Comparison of ENCODE assay signal across 40 mouse cellular contexts in genomic region chr4:155596606-155597005, GRCm38 (mm10). TPM values are rescaled to one million over a fixed set of nuclear protein-coding genes. Genes with fewer than 3 reads are reported as not detected.
DNase-seq lines count a peak whose midpoint lies in the region; ATAC-seq and TF ChIP-seq lines count a peak whose summit lies in the region.
"Had no signal": no experiment of that assay in that cellular context is flagged by ENCODE, and none has a peak within 500 bp of the region (broad histone marks: within the 10 kb centered on the region; RNA-seq: fewer than 3 reads in every experiment).

No protein-coding gene starts in this region.

- no peak for ATAC-seq in megakaryocyte, adult 5-6 weeks (ENCODE audit: poor library complexity, severe bottlenecking)
- peak; percentile 57 for ATAC-seq in common myeloid progenitor, adult 5-6 weeks (replicated peaks; ENCODE audit: low read depth, poor library complexity, severe bottlenecking)
- ATAC-seq in liver, embryonic 13.5 days (ENCODE audit: low read depth) = no peak
- ATAC-seq: activated CD4-positive, CD25-positive, alpha-beta regulatory T cell, adult 4 months; forebrain, embryonic 15.5 days; hindbrain, postnatal 0 days; intestine, embryonic 15.5 days had no signal

- peak overlapping the region; percentile 31; the same call in 1 of the 2 replicates for H3K9ac ChIP-seq in liver, embryonic 13.5 days
- H3K9ac ChIP-seq: embryonic facial prominence, embryonic 13.5 days; forebrain, embryonic 15.5 days; heart, embryonic 13.5 days; intestine, embryonic 15.5 days; limb, embryonic 15.5 days; lung, embryonic 15.5 days; neural tube, embryonic 13.5 days had no signal

- no peak overlapping the region for H3ac ChIP-seq in myocyte (ENCODE audit: control insufficient read depth, insufficient read length)

- intact Hi-C loops in left cerebral cortex, postnatal 10 days (cut with DNase I) = no loop called here

- DNase-seq in liver, embryonic 13.5 days = no peak
- DNase-seq in ovary, postnatal 36 days (ENCODE audit: low spot score) = no peak
- no peak for DNase-seq in left cerebral cortex, postnatal 10 days (ENCODE audit: extremely low spot score in 1 of 2, low spot score in 2 of 2)
- no peak for DNase-seq in B cell, adult 2 months
- DNase-seq: adrenal gland, adult 2 months; cerebellum, adult 9-10 months; cerebellum, postnatal 36 days; gastrocnemius, postnatal 25 days; heart, postnatal 10 days; kidney, adult 2 months; kidney, postnatal 36 days; left cerebral cortex, postnatal 4 days; lung, postnatal 36 days; thymus, adult 2 months; thymus, postnatal 36 days had no signal

- H3K4me1 ChIP-seq in megakaryocyte, embryonic 14.5 days = peaks cover 63% of the 10 kb centered on the region
- peaks cover 47% of the 10 kb centered on the region for H3K4me1 ChIP-seq in liver, embryonic 13.5 days (replicated peaks)
- H3K4me1 ChIP-seq: embryonic facial prominence, embryonic 13.5 days; intestine, embryonic 15.5 days; lung, embryonic 15.5 days; neural tube, embryonic 13.5 days had no signal

- peak overlapping the region; percentile 81 for H3K4me3 ChIP-seq in megakaryocyte, embryonic 14.5 days (replicated peaks)
- H3K4me3 ChIP-seq in liver, embryonic 13.5 days (replicated peaks) = no peak overlapping the region
- no peak overlapping the region for H3K4me3 ChIP-seq in myocyte
- H3K4me3 ChIP-seq: embryonic facial prominence, embryonic 13.5 days; forebrain, embryonic 10.5 days; forebrain, embryonic 15.5 days; heart, embryonic 13.5 days; intestine, embryonic 15.5 days; layer of hippocampus, adult 2 months; left cerebral cortex, adult 2 months; limb, embryonic 15.5 days; lung, embryonic 15.5 days; midbrain, embryonic 10.5 days; neural tube, embryonic 13.5 days had no signal

- peak overlapping the region; percentile 14; the same call in 1 of the 2 replicates for H3K27ac ChIP-seq in liver, embryonic 13.5 days
- H3K27ac ChIP-seq: embryonic facial prominence, embryonic 13.5 days; forebrain, embryonic 10.5 days; forebrain, embryonic 15.5 days; heart, embryonic 13.5 days; hindbrain, postnatal 0 days; intestine, embryonic 15.5 days; layer of hippocampus, adult 2 months; left cerebral cortex, adult 2 months; limb, embryonic 15.5 days; lung, embryonic 15.5 days; midbrain, embryonic 10.5 days; neural tube, embryonic 13.5 days had no signal

- no peak for TF ChIP-seq POLR2A in myocyte (IDR thresholded peaks at IDR 0.05; ENCODE audit: insufficient read length, low read depth)

- H3K36me3 ChIP-seq in megakaryocyte, embryonic 14.5 days (replicated peaks; ENCODE audit: low read length) = no peaks in the 10 kb centered on the region
- no peaks in the 10 kb centered on the region for H3K36me3 ChIP-seq in liver, embryonic 13.5 days
- no peaks in the 10 kb centered on the region for H3K36me3 ChIP-seq in myocyte (ENCODE audit: control insufficient read depth, insufficient read depth)
- H3K36me3 ChIP-seq: embryonic facial prominence, embryonic 13.5 days; forebrain, embryonic 10.5 days; forebrain, embryonic 15.5 days; heart, embryonic 13.5 days; intestine, embryonic 15.5 days; limb, embryonic 15.5 days; lung, embryonic 15.5 days; midbrain, embryonic 10.5 days; neural tube, embryonic 13.5 days had no signal

- no peaks in the 10 kb centered on the region for H3K79me2 ChIP-seq in myocyte (ENCODE audit: control insufficient read depth, insufficient read depth)

- H3K27me3 ChIP-seq in megakaryocyte, embryonic 14.5 days (replicated peaks) = no peaks in the 10 kb centered on the region
- H3K27me3 ChIP-seq in liver, embryonic 13.5 days = no peaks in the 10 kb centered on the region
- no peaks in the 10 kb centered on the region for H3K27me3 ChIP-seq in myocyte (ENCODE audit: control insufficient read depth, insufficient read depth, insufficient read length)
- H3K27me3 ChIP-seq: embryonic facial prominence, embryonic 13.5 days; forebrain, embryonic 15.5 days; heart, embryonic 13.5 days; intestine, embryonic 15.5 days; limb, embryonic 15.5 days; lung, embryonic 15.5 days; neural tube, embryonic 13.5 days had no signal

- WGBS in liver, embryonic 13.5 days (ENCODE audit: insufficient replicate concordance) = 35% methylated on average over 5 of the region's 5 CpGs

- H3K4me2 ChIP-seq in liver, embryonic 13.5 days = no peak overlapping the region
- H3K4me2 ChIP-seq in myocyte (ENCODE audit: low read depth) = peak overlapping the region; percentile 36
- H3K4me2 ChIP-seq: embryonic facial prominence, embryonic 13.5 days; forebrain, embryonic 15.5 days; heart, embryonic 13.5 days; intestine, embryonic 15.5 days; limb, embryonic 15.5 days; lung, embryonic 15.5 days; neural tube, embryonic 13.5 days had no signal

- no peaks in the 10 kb centered on the region for H3K9me3 ChIP-seq in megakaryocyte, embryonic 14.5 days
- no peaks in the 10 kb centered on the region for H3K9me3 ChIP-seq in liver, embryonic 13.5 days (replicated peaks)
- H3K9me3 ChIP-seq: embryonic facial prominence, embryonic 13.5 days; forebrain, embryonic 10.5 days; forebrain, embryonic 15.5 days; heart, embryonic 13.5 days; intestine, embryonic 15.5 days; limb, embryonic 15.5 days; lung, embryonic 15.5 days; neural tube, embryonic 13.5 days had no signal

TF ChIP-seq in myocyte, 11 proteins besides CTCF, POLR2A, EP300 and RAD21:
- TF ChIP-seq MYOD1 (IDR thresholded peaks at IDR 0.05; ENCODE audit: control insufficient read depth in 1 of 3, insufficient read length in 2 of 3, low read depth in 2 of 3) = peak in 1 of 3 experiments; percentile 56
- TF ChIP-seq E2F4 (IDR thresholded peaks at IDR 0.05; ENCODE audit: insufficient read depth) = no peak
TF ChIP-seq in myocyte: peak in this region for 1.

RNA-seq across cellular contexts. Expression of gene Slc35e2, which starts 4.6 kb away (rescaled TPM):
- 0.17 and 0.60 TPM in 2 replicates for polyA plus RNA-seq in megakaryocyte, embryonic 14.5 days (2012; ENCODE audit: insufficient read depth, low replicate concordance)
- total RNA-seq in megakaryocyte, adult 5-6 weeks (2015) = 10.1 and 18.8 TPM in 2 replicates
- total RNA-seq in megakaryocyte, adult 5-6 weeks (2017) = 8.7 and 12.8 TPM in 2 replicates
- 14.2 and 15.8 TPM in 2 replicates for total RNA-seq in common myeloid progenitor, adult 5-6 weeks (2017)
- 4.4 and 5.9 TPM in 2 replicates for polyA plus RNA-seq in liver, embryonic 13.5 days (2015; fragmentation: Nextera tagmentation; extraction: Ambion mirVana)
- polyA plus RNA-seq in myocyte (2012; fragmentation: generic; extraction: Trizol) = 3.7 TPM
- total RNA-seq in left cerebral cortex, postnatal 10 days (2021) = 10 to 100 TPM; 44.1 to 45.2 TPM

RNA-seq across cellular contexts. Expression of gene Cdk11b, which starts 28.0 kb away (rescaled TPM):
- 9.7 and 77.3 TPM in 2 replicates for polyA plus RNA-seq in megakaryocyte, embryonic 14.5 days (2012; ENCODE audit: insufficient read depth, low replicate concordance)
- total RNA-seq in megakaryocyte, adult 5-6 weeks (2015) = 43.2 and 57.8 TPM in 2 replicates
- 48.1 and 81.5 TPM in 2 replicates for total RNA-seq in megakaryocyte, adult 5-6 weeks (2017)
- total RNA-seq in common myeloid progenitor, adult 5-6 weeks (2017) = 50.8 and 66.1 TPM in 2 replicates
- 30.6 and 36.2 TPM in 2 replicates for polyA plus RNA-seq in liver, embryonic 13.5 days (2015; fragmentation: Nextera tagmentation; extraction: Ambion mirVana)
- polyA plus RNA-seq in myocyte (2012; fragmentation: generic; extraction: Trizol) = 47.7 TPM
- total RNA-seq in left cerebral cortex, postnatal 10 days (2021) = 10 to 100 TPM; 42.0 to 51.4 TPM

RNA-seq across cellular contexts. Expression of gene Nadk, which starts 34.4 kb away (rescaled TPM):
- polyA plus RNA-seq in megakaryocyte, embryonic 14.5 days (2012; ENCODE audit: insufficient read depth, low replicate concordance) = 38.7 and 54.4 TPM in 2 replicates
- 205 and 220 TPM in 2 replicates for total RNA-seq in megakaryocyte, adult 5-6 weeks (2015)
- 180 and 208 TPM in 2 replicates for total RNA-seq in megakaryocyte, adult 5-6 weeks (2017)
- 50.8 and 57.0 TPM in 2 replicates for total RNA-seq in common myeloid progenitor, adult 5-6 weeks (2017)
- 60.4 and 68.0 TPM in 2 replicates for polyA plus RNA-seq in liver, embryonic 13.5 days (2015; fragmentation: Nextera tagmentation; extraction: Ambion mirVana)
- polyA plus RNA-seq in myocyte (2012; fragmentation: generic; extraction: Trizol) = 83.0 TPM
- 10 to 100 TPM; 47.9 TPM for total RNA-seq in left cerebral cortex, postnatal 10 days (2021)

RNA-seq across cellular contexts. Expression of gene Gm10563, which starts 48.6 kb away (rescaled TPM):
- polyA plus RNA-seq in megakaryocyte, embryonic 14.5 days (2012; ENCODE audit: insufficient read depth, low replicate concordance) = not detected in 2 replicates
- total RNA-seq in megakaryocyte, adult 5-6 weeks (2015) = not detected in 2 replicates
- not detected in 2 replicates for total RNA-seq in megakaryocyte, adult 5-6 weeks (2017)
- total RNA-seq in common myeloid progenitor, adult 5-6 weeks (2017) = not detected in 2 replicates
- polyA plus RNA-seq in liver, embryonic 13.5 days (2015; fragmentation: Nextera tagmentation; extraction: Ambion mirVana) = not detected in 2 replicates
- not detected for polyA plus RNA-seq in myocyte (2012; fragmentation: generic; extraction: Trizol)
- total RNA-seq in left cerebral cortex, postnatal 10 days (2021) = not detected
- total RNA-seq: adrenal gland, adult 2 months; ES-E14; gastrocnemius, adult 18-20 months; gastrocnemius, postnatal 25 days; heart, adult 8-10 months; heart, postnatal 10 days; hindbrain, postnatal 0 days; layer of hippocampus, adult 2 months; layer of hippocampus, postnatal 14 days; left cerebral cortex, adult 2 months; left cerebral cortex, postnatal 4 days; midbrain, postnatal 0 days had no signal
- polyA plus RNA-seq: activated CD4-positive, CD25-positive, alpha-beta regulatory T cell, adult 4 months; adrenal gland, adult 2 months; embryonic facial prominence, embryonic 13.5 days; forebrain, embryonic 10.5 days; forebrain, embryonic 15.5 days; frontal cortex, adult 2 months; heart, embryonic 13.5 days; hindbrain, embryonic 11.5 days; hindbrain, postnatal 0 days; intestine, embryonic 15.5 days; kidney, adult 2 months; kidney, embryonic 16.5 days; limb, embryonic 15.5 days; lung, embryonic 15.5 days; midbrain, embryonic 10.5 days; midbrain, postnatal 0 days; neural tube, embryonic 13.5 days; thymus, adult 2 months had no signal

RNA-seq across cellular contexts. Expression of gene Mmp23, which starts 56.6 kb away (rescaled TPM):
- 3.7 TPM in 1 of 2 replicates, not detected in the other for polyA plus RNA-seq in megakaryocyte, embryonic 14.5 days (2012; ENCODE audit: insufficient read depth, low replicate concordance)
- 0.18 and 0.20 TPM in 2 replicates for total RNA-seq in megakaryocyte, adult 5-6 weeks (2015)
- total RNA-seq in megakaryocyte, adult 5-6 weeks (2017) = 0.22 and 0.94 TPM in 2 replicates
- 0.91 TPM in 1 of 2 replicates, not detected in the other for total RNA-seq in common myeloid progenitor, adult 5-6 weeks (2017)
- polyA plus RNA-seq in liver, embryonic 13.5 days (2015; fragmentation: Nextera tagmentation; extraction: Ambion mirVana) = 4.9 and 6.0 TPM in 2 replicates
- polyA plus RNA-seq in myocyte (2012; fragmentation: generic; extraction: Trizol) = 1.8 TPM
- 1 to 10 TPM; 2.1 to 2.2 TPM for total RNA-seq in left cerebral cortex, postnatal 10 days (2021)
- polyA plus RNA-seq: activated CD4-positive, CD25-positive, alpha-beta regulatory T cell, adult 4 months had no signal
